Mouse (Mus musculus) liver, postnatal 0 days (tissue): ENCODE measurements around the gene Dcaf15. TPM values are rescaled to one million over a fixed set of nuclear protein-coding genes. Genes with fewer than 3 reads are reported as not detected.

Experiments
- ATAC-seq: fragments of 200-750 bp; cut with Nextera tagmentation; 2 replicates; pipeline ENCODE4 v1.8.0; 2017; ENCODE audit warnings: mild to moderate bottlenecking, moderate library complexity
- DNase-seq: peaks from one replicate; pipeline ENCODE4 v3.0.0-alpha.2; 2016
- H3K27ac ChIP-seq: fragments of 300-500 bp; sonication (generic); 2 replicates; pipeline ENCODE4 v1.5.1; 2014; ENCODE audit warnings: antibody characterized with exemption, moderate library complexity, mild to moderate bottlenecking, low read depth
- H3K27me3 ChIP-seq: fragments of 300-500 bp; sonication (generic); 2 replicates; pipeline ENCODE4 v1.6.1; 2014; ENCODE audit warnings: low read length, control low read depth, mixed read lengths; ENCODE audit not compliant: insufficient read depth
- H3K36me3 ChIP-seq: fragments of 300-500 bp; sonication (generic); replicated peaks from 2 replicates; pipeline ENCODE4 v1.6.1; 2014; ENCODE audit warnings: mild to moderate bottlenecking, control low read depth, low read length, moderate library complexity, mixed read lengths; ENCODE audit not compliant: insufficient read depth
- H3K4me1 ChIP-seq: fragments of 300-500 bp; sonication (generic); 2 replicates; pipeline ENCODE4 v1.6.1; 2014; ENCODE audit warnings: antibody characterized with exemption, mild to moderate bottlenecking, control low read depth; ENCODE audit not compliant: insufficient read depth
- H3K4me2 ChIP-seq: fragments of 300-500 bp; sonication (generic); 2 replicates; pipeline ENCODE4 v1.6.1; 2014; ENCODE audit warnings: low read depth, mild to moderate bottlenecking, low read length, moderate library complexity, mixed read lengths
- H3K4me3 ChIP-seq: fragments of 300-500 bp; sonication (generic); 2 replicates; pipeline ENCODE4 v1.5.1; 2014; ENCODE audit warnings: low read depth, low read length
- H3K9ac ChIP-seq: fragments of 300-500 bp; sonication (generic); replicated peaks from 2 replicates; pipeline ENCODE4 v1.6.1; 2014; ENCODE audit warnings: mild to moderate bottlenecking, moderate library complexity
- H3K9me3 ChIP-seq: fragments of 300-500 bp; sonication (generic); 2 replicates; pipeline ENCODE4 v1.6.1; 2016; ENCODE audit warnings: mild to moderate bottlenecking, control low read depth, low read length, mixed read lengths
- CTCF ChIP-seq: sonication (generic); IDR thresholded peaks from 2 replicates; pipeline ENCODE4 v1.5.1; 2016; ENCODE audit warnings: antibody characterized with exemption, low read depth
- EP300 ChIP-seq: IDR thresholded peaks from 2 replicates; pipeline ENCODE4 v1.6.1; 2016; ENCODE audit warnings: antibody characterized with exemption, low read depth, mild to moderate bottlenecking
- WGBS: fragments of 180-500 bp; shearing (Covaris S2); extraction: QIAGEN DNeasy Blood & Tissue Kit; methylation state at CpG from one replicate; pipeline ENCODE4 v1.1.7; 2014; ENCODE audit not compliant: insufficient replicate concordance; 5-methylcytosine and 5-hydroxymethylcytosine counted together
- polyA plus RNA-seq: library from polyadenylated mRNA; unstranded; fragments of >200 nt; fragmentation: Nextera tagmentation; extraction: Ambion mirVana; gene quantifications from 2 replicates; pipeline ENCODE4 v1.2.1, GENCODE M21; 2015

Gene Dcaf15
- polyA plus RNA-seq, 1 experiment from 2014 or later, result 2.8 TPM

DNA sequence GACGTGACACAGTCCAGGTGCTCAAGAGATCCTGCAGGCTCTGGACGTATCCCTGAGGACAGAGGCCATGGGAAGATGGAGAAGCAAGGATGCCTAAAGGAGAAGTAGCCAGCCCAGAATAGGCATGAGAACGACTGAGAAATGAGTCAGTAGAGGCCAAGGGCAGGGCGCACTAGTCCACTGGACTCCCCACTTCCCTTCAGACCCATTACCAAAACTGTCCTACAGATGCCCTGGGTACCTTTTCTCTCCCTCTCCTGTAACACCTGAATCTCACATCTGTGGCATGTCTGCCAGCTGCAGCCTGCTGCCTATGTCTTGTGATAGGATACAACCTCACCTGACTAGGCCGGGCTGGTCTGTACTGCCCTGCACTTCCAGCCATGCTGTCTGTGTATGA lies 34.3 kb downstream of the Dcaf15 start:
- H3K9me3 ChIP-seq, result no peaks in the 10 kb centered on the region
- 72% methylated on average over 5 of the region's 5 CpGs for WGBS
- TF ChIP-seq EP300 (no peak), CTCF (no peak)

DNA sequence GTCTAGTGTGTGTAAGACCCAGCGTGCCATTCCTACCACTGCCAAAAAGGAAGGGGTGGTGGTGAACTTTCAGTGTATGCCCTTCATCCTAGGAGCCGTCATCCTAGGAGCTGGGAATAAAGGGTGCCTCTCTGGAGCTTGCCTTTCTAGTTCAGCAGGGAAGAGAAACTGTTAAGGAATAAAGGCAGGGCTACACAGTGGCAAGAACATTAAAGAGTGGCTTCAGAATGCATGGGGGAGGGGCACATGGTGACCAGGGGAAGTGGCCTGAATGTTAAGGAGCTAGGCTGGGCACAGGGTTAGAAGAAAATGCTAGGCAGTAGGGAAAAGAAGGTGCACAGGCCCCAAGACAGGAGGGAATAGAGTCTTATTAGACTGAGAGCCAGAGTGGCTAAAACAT lies 34.8 kb downstream of the Dcaf15 start:
- H3K4me1 ChIP-seq, result peaks cover 35% of the 10 kb centered on the region
- TF ChIP-seq EP300, result no peak
- TF ChIP-seq CTCF, result no peak
- H3K36me3 ChIP-seq, result no peaks in the 10 kb centered on the region; the same call in 1 of the 2 replicates
- no peak for DNase-seq
- no peaks in the 10 kb centered on the region for H3K27me3 ChIP-seq
- ATAC-seq, result no peak
- H3K4me2 ChIP-seq, result no peak overlapping the region
- no peaks in the 10 kb centered on the region for H3K9me3 ChIP-seq
- H3K4me3 ChIP-seq, result no peak overlapping the region
- H3K27ac ChIP-seq, result no peak overlapping the region
- H3K9ac ChIP-seq, result no peak overlapping the region; the same call in 1 of the 2 replicates
- 80% methylated on average over 2 of the region's 2 CpGs for WGBS

More for the DNA sequence above, 34.3 kb downstream of the Dcaf15 start:
- ATAC-seq, result no peak
- DNase-seq, result no peak
- Histone ChIP-seq H3K4me3 (no peak overlapping the region), H3K9ac (no peak overlapping the region), H3K4me1 (peaks cover 35% of the 10 kb centered on the region), H3K4me2 (no peak overlapping the region), H3K27me3 (no peaks in the 10 kb centered on the region), H3K36me3 (peaks cover 3% of the 10 kb centered on the region; the same call in 1 of the 2 replicates), H3K27ac (no peak overlapping the region)

- Histone ChIP-seq H3K27ac (0 out of 2 replicates have a peak overlapping the region, but pooled peaks have one; percentile 7), H3K4me1 (peaks cover 37% of the 10 kb centered on the region), H3K4me2 (no peak overlapping the region), H3K36me3 (no peaks in the 10 kb centered on the region), H3K4me3 (no peak overlapping the region), H3K9me3 (no peaks in the 10 kb centered on the region), H3K27me3 (no peaks in the 10 kb centered on the region), H3K9ac (no peak overlapping the region)
- 46% methylated on average over 1 of the region's 1 CpGs for WGBS
- TF ChIP-seq EP300, result no peak
- no peak for TF ChIP-seq CTCF
- DNase-seq (no peak), ATAC-seq (no peak)
Observed at GRCm38 (mm10) chr8:84069169-84069568, 35.4 kb downstream of the Dcaf15 start.

DNA sequence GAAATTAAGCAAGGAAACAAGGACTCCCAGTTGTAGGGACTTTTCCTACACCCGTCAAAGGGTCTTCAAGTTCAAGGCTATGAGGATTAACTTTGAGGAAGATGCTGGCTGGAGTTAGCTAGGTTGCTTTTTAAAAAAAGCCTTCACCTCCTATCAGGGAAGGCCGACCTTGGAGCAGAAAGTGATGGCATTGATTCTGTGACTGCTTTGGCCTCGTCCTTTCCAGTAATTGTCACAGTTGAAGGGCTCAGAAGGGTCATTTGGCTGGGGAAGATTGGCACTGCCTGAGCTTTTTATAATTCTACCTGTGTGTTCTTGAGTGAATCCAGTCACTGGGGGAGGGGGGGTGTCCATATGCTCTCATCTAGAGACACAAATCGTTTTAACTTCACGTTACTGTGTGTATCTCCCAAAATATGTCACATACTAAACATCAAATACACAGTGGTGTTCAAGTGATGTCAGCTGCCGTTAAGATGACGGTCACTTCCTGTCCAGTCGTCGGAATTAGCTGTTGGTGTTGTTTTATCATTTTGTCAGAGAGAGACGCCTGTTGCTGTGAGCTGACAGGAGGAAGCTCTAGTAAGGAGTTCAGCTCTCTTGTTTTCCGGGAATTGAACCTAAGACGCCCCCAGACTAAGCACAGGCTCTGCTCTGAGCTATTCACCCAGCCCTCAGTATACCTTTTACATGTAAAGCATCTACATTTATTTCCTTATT lies 36.1 kb downstream of the Dcaf15 start:
- H3K4me2 ChIP-seq, result no peak overlapping the region
- H3K4me3 ChIP-seq, result no peak overlapping the region
- no peak for TF ChIP-seq EP300
- no peak for TF ChIP-seq CTCF
- no peaks in the 10 kb centered on the region for H3K27me3 ChIP-seq
- no peak overlapping the region for H3K9ac ChIP-seq
- ATAC-seq (no peak), DNase-seq (no peak)
- H3K4me1 ChIP-seq, result peaks cover 43% of the 10 kb centered on the region
- 0 out of 2 replicates have a peak overlapping the region, but pooled peaks have one; percentile 7 for H3K27ac ChIP-seq
- no peaks in the 10 kb centered on the region for H3K9me3 ChIP-seq
- no peaks in the 10 kb centered on the region for H3K36me3 ChIP-seq
- 55% methylated on average over 12 of the region's 12 CpGs for WGBS

GRCm38 (mm10) chr8:84067911-84068310 lies 36.7 kb downstream of the Dcaf15 start:
- Histone ChIP-seq H3K4me2 (peak overlapping the region; percentile 94), H3K9me3 (no peaks in the 10 kb centered on the region), H3K4me3 (peak overlapping the region; percentile 74; the same call in 1 of the 2 replicates), H3K9ac (no peak overlapping the region), H3K4me1 (peaks cover 44% of the 10 kb centered on the region), H3K27ac (no peak overlapping the region), H3K27me3 (no peaks in the 10 kb centered on the region), H3K36me3 (no peaks in the 10 kb centered on the region)
- ATAC-seq (no peak), DNase-seq (no peak)
- WGBS, result 80% methylated on average over 7 of the region's 7 CpGs
- TF ChIP-seq EP300 (no peak), CTCF (no peak)

GRCm38 (mm10) chr8:84067047-84067573 lies 37.5 kb downstream of the Dcaf15 start:
- Histone ChIP-seq H3K4me3 (peak overlapping the region; percentile 74), H3K9ac (peak overlapping the region; percentile 71), H3K27ac (peak overlapping the region; percentile 97), H3K36me3 (no peaks in the 10 kb centered on the region), H3K27me3 (no peaks in the 10 kb centered on the region), H3K4me1 (peaks cover 44% of the 10 kb centered on the region), H3K9me3 (no peaks in the 10 kb centered on the region), H3K4me2 (peak overlapping the region; percentile 94)
- ATAC-seq (peak; percentile 78), DNase-seq (peak; percentile 97)
- WGBS, result 1% methylated on average over 38 of the region's 58 CpGs
- TF ChIP-seq CTCF, result no peak
- no peak for TF ChIP-seq EP300
